Mouse (Mus musculus): ENCODE data around the gene Lef1. TPM values are rescaled to one million over a fixed set of nuclear protein-coding genes. Genes with fewer than 3 reads are reported as not detected.
A peak's percentile ranks its signal among the peaks of the same experiment; 100 is the strongest.

The Lef1 gene
- polyA plus RNA-seq, 1 experiment, result 2.3 TPM

DNA sequence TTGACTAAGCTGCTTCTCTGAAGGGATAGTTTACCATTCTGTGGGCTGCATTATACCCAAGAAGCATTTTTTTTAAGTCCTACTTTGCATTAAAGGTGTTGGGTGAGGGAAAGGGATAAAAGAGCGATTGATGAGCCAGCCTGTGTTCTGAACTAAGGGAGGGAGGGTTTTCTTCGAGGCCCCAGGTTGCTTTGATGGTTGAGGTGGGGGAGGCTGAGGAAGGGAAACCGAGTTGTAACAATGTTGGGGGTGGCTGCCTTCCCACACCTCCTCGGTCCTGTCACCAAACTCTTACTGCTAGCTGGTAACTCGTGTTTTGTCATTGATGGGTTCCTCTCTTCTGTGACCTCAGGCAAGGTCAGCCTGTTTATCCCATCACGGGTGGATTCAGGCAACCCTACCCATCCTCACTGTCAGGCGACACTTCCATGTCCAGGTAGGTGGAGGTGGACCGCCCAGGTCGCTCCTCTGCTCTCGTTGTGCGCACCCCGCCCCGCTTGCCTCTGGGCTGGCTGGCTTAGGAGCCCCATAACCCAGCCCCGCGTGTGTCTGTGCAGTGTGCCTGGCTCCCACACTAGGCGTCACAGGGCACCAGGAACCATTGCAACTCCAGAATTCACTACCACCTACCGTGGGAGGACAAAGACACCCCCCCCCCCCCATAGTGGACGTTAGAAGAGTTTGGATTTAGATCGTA, 80.5 kb downstream of the Lef1 start:
- no peak for DNase-seq (ENCODE audit: low spot score)

DNA sequence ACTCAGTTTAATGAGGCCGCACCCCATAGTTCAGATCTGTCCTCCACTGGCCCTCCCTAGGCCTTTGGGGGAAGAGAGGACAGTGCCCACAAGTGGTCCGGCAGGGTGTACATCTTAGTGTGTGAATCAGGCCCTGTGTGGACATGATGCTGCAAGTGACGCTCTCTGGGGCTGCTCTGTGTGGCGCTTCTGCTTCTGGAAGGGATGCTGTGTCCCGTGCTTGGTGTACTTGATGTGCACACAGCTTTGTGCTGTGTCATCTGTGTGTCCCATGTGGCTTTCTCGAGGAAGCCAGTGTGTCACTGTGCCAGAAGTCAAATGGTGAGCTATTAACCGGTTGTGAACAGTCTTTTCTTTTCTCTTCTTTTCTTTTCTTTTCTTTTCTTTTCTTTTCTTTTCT, 81.2 kb downstream of the Lef1 start:
- no peak for DNase-seq (ENCODE audit: low spot score)

- DNase-seq (ENCODE audit: low spot score), result no peak
Measured at GRCm38 (mm10) chr3:131196050-131196449, 85.8 kb downstream of the Lef1 start.

- DNase-seq (ENCODE audit: low spot score), result no peak
Measured at GRCm38 (mm10) chr3:131196507-131197019, 86.3 kb downstream of the Lef1 start.

DNA sequence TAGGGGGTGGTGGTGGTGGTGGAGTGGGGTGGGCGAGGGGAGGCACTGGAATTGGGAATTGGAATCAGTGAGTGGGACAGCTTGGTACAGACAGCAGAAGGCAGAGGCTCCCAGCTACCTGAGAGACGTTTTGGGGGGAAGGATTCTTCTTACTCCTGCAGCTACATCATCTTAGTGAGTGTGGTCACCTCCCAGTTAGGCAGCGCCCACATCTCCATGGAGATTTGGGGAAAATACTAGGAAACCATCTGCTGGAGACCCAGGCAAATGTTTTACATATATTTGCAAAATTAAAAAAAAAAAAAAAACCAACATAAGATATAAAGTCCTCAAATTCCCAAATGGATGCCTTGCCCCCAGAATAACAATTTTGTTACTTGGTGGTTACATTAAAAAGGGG, 88.7 kb downstream of the Lef1 start:
- DNase-seq (ENCODE audit: low spot score), result no peak

GRCm38 (mm10) chr3:131199590-131200288, 89.5 kb downstream of the Lef1 start:
- DNase-seq (ENCODE audit: low spot score), result no peak

DNA sequence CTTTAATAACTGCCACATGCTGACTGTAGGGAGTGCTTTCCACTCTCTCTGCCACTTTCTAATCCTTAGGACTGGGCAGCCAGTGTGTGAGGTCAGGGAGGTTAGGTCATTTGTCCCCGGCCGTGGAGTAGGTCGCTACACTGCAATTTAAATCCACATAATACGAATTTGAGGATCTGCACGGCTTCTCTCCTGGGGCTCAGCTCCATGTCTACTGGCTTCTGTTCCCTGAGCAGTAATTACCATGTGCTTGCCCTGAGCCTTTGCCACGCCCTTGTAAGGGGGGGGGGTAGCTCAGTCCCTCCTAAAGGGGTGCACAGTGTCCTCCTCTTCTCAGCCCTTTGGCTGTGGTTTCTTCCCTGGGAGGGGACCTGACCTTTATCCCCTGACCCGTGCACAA, 92.0 kb downstream of the Lef1 start:
- no peak for DNase-seq (ENCODE audit: low spot score)

- no peak for DNase-seq (ENCODE audit: low spot score)
Measured at GRCm38 (mm10) chr3:131207846-131208245, 97.6 kb downstream of the Lef1 start.

DNA sequence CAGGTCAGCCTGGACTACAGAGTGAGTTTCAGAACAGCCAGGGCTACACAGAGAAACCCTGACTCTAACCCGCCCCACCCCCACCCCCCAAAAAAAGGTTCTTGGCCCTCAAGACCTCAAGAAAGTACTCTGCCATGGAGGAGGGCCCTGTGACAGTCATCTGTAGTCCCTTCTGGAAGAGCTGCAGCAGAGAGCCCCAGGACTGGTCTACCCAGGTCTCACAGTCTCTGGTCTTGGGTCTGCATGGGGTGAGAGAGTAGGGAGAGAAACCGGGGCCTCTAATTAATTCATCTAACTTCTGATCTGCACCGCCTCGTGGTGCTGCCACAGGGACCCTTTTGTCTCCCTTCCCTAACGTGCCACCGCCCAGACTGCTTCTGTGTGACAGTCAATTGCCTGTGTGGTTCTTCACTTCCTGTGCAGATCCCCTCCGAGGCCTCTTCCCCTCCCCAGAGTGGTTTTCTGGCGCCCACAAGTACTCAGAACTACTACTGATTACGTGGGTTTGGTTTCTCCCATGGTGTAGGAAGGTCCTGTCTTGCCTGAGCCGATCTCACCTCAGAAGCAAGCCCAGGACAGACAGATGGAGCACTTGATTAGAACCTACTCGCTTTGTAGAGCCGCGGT, 98.1 kb downstream of the Lef1 start:
- DNase-seq (ENCODE audit: low spot score), result no peak

DNA sequence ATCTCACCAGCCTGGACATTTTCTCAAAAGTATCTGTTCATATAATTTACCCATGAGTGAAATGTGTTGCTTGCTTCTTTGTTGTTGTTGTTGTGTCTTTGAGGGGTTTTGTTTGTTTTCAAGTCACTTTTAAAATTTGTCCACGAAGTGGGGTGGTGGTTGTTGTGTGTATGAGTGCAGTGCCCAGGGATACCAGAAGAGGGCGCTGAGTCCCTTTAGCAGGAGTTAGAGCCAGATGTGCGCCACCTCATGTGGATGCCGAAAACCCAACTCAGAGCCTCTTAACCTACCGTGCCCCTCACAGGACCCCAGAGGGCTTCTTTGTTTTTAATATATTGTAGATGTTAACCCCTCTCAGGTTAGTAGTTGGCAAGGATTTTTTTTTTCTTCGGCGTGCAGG, 101.9 kb downstream of the Lef1 start:
- no peak for DNase-seq (ENCODE audit: low spot score)

- DNase-seq (ENCODE audit: low spot score), result no peak
Measured at GRCm38 (mm10) chr3:131214060-131214658, 103.9 kb downstream of the Lef1 start.

- DNase-seq (ENCODE audit: low spot score), result no peak
Measured at GRCm38 (mm10) chr3:131214841-131215240, 104.6 kb downstream of the Lef1 start.

DNA sequence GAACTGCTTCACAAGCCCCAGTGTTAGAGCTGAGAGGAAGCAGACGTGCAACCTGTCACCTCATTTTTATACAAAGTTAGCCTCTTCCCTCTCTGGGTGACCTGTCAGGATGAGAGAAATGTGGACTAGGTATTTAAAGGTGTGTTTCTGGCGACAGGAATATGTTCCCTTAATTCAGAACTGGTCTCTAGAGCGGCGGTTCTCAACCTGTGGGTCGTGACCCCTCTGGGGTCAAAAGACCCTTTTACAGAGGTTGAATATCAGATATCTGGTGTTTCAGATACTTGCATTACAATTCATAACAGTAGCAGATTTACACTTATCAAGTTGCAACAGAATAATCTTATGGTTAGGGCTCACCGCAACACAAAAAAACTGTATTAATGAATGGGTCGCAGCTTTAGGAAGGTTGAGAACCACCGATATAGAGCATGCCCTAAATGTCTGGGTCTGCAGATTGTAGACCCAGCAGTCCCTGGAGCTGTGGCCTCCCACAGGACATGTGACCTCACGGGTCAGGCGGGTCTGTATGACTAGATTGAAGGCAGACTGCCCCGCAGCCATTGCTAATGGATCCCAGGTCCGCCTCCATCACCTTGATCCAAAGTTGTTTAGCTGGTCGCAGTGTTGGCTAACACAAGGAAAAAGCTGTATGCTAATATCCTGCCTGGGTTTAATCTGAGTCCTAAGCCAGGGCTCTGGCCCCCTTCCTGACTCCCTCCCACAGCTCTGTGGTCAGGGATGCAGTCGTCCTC, 108.5 kb downstream of the Lef1 start:
- DNase-seq (ENCODE audit: low spot score), result no peak

DNA sequence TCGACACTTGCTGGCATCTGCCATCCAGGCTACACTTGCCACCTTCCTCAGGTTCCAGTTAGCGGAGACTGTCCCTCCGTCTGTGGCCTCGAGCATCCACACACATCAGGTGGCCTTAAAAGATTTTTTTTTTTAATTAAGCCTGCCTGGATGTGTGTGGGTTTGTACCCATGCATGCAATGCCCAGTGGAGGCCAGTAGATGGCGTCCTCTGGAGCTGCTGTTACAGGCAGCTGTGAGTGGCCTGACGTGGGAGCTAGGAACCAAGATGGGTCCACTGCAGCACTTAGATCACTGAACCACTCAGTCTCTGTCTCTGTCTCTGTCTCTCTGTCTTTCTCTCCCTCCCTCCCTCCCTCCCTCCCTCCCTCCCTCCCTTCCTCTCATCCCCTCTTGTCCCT, 117.8 kb downstream of the Lef1 start:
- DNase-seq (ENCODE audit: low spot score), result no peak

DNA sequence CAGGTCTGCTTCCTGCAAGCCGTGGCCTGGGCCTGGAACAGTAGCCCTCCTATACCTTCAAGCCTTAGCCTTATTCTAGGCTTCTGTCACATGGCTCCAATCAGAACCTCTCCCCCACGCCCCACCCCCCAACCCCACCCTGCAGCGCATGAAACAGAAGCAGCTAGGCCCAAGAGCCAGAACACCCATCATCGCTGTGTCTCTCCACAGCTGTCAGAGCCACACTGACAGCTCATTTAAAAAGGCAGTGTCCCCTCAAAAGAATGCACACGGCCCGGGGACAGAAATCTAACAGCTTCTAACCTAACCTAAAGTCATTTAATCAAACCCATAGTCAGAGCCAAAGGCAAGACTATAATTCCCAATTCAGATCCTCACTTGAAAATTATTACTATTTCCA, 126.8 kb downstream of the Lef1 start:
- DNase-seq (ENCODE audit: low spot score), result no peak

- peak; percentile 50 for DNase-seq (ENCODE audit: low spot score)
Measured at GRCm38 (mm10) chr3:131237785-131238633, 127.7 kb downstream of the Lef1 start.

DNA sequence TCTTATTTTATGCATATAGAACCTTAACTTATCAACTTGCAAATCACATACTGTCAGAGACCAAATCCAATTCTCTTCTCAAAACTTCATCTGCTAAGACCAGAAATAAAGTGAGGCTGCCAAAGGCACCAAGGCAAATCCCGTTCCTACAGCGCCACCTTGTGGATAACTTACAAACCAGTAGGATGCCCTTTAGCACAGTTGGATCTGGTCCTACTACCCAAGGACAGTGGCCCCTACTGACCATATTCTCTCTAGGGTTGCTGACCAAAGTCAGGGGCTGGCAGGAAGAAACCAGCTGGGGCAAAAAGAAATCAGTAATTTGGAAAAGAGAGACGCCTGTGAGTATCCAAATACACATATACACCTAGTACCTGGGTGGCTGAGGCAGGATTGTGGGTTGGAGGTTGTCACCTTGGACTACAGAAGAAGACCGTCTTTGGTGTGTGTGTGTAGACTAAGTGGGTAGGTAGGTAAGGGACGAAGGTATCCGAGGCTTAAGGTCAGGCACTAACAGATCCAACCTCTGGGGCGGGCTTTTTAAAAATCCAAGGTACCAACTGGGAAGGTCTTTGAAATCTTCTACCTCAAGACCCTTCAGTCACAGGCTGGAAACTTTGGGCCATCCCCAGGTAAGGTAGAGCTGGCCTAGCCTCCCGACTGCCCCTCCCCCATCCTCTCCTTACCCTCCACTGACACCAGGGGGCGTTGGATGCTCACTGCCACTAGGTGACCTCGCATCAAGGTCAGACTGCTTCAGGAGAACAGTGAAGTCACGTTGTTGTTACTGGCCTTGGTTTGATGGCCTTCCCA, 135.7 kb downstream of the Lef1 start:
- no peak for DNase-seq (ENCODE audit: low spot score)

GRCm38 (mm10) chr3:131246579-131247046, 136.3 kb downstream of the Lef1 start:
- DNase-seq (ENCODE audit: low spot score), result no peak

- no peak for DNase-seq (ENCODE audit: low spot score)
Measured at GRCm38 (mm10) chr3:131247447-131247846, 137.2 kb downstream of the Lef1 start.

DNA sequence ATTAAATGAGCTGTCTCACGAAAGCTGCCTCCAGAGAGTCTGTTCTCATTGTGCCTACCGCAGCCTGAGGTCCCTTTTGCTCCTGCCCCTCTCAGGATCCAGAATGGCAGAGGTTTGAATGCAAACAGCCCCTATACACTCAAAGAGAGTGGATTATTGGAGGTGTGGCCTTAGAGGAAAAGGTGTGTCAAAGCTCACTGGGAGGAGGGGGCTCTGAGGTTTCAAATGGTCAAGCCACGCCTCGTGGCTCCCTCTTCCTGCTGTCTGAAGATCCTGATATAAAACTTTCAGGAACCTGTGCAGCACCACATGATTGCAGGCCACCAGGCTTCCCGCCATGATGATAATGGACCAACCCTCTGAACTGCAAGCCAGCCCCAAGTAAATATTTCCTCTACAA, 137.6 kb downstream of the Lef1 start:
- DNase-seq (ENCODE audit: low spot score), result no peak
